Mouse (Mus musculus) neural tube, embryonic 12.5 days (tissue): ENCODE data around the gene Kif6. TPM values are rescaled to one million over a fixed set of nuclear protein-coding genes. Genes with fewer than 3 reads are reported as not detected.
A peak's percentile ranks its signal among the peaks of the same experiment; 100 is the strongest.

ENCODE experiments used
- ATAC-seq: fragments of 200-750 bp; cut with Nextera tagmentation; 2 replicates; pipeline ENCODE4 v1.8.0; 2017; ENCODE audit warnings: low read depth, mild to moderate bottlenecking, moderate TSS enrichment, moderate library complexity; ENCODE audit not compliant: low FRiP score
- H3K27ac ChIP-seq: fragments of 300-500 bp; sonication (generic); 2 replicates; pipeline ENCODE4 v1.5.1; 2016
- H3K27me3 ChIP-seq: fragments of 300-500 bp; sonication (generic); replicated peaks from 2 replicates; pipeline ENCODE4 v1.6.1; 2016; ENCODE audit warnings: mild to moderate bottlenecking
- H3K36me3 ChIP-seq: fragments of 300-500 bp; sonication (generic); 2 replicates; pipeline ENCODE4 v1.6.1; 2016; ENCODE audit warnings: mild to moderate bottlenecking
- H3K4me1 ChIP-seq: fragments of 300-500 bp; sonication (generic); 2 replicates; pipeline ENCODE4 v1.6.1; 2016
- H3K4me2 ChIP-seq: fragments of 300-500 bp; sonication (generic); replicated peaks from 2 replicates; pipeline ENCODE4 v1.6.1; 2016; ENCODE audit warnings: mild to moderate bottlenecking
- H3K4me3 ChIP-seq: fragments of 300-500 bp; sonication (generic); 2 replicates; pipeline ENCODE4 v1.5.1; 2016
- H3K9ac ChIP-seq: fragments of 300-500 bp; sonication (generic); 2 replicates; pipeline ENCODE4 v1.6.1; 2016; ENCODE audit warnings: mild to moderate bottlenecking
- H3K9me3 ChIP-seq: fragments of 300-500 bp; sonication (generic); 2 replicates; pipeline ENCODE4 v1.6.1; 2016; ENCODE audit warnings: mild to moderate bottlenecking
- WGBS: fragments of 180-500 bp; shearing (Covaris S2); methylation state at CpG from one replicate; pipeline ENCODE4 v1.1.7; 2016; 5-methylcytosine and 5-hydroxymethylcytosine counted together
- polyA plus RNA-seq: library from polyadenylated mRNA; unstranded; fragments of >200 nt; fragmentation: Nextera tagmentation; extraction: Ambion mirVana; gene quantifications from 2 replicates; pipeline ENCODE4 v1.2.1, GENCODE M21; 2016

Gene Kif6
- polyA plus RNA-seq, 1 experiment from 2014 or later = 3.5 TPM

DNA sequence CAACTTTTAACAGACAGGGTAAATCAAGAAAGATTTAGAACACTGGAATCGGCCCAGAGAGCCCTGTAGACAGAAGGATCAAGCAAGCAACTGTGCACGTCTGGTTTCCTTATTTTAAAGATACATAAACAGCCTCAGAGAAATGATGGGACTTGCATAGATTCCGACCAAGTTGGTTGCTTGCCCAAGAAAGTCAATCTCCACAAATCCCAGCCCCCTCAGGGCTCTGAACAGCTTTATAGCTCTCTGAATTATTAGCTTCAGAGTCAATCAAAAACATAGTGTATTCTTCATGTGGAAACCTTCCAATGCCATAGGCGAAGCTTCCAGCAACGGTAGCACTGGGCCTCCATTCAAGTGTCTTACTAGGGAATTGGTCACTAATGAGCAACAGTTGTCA is 127.0 kb downstream of the Kif6 start:
- Histone ChIP-seq H3K36me3 (no peaks in the 10 kb centered on the region), H3K9me3 (no peaks in the 10 kb centered on the region), H3K4me2 (no peak overlapping the region), H3K9ac (no peak overlapping the region), H3K27me3 (no peaks in the 10 kb centered on the region), H3K4me3 (no peak overlapping the region), H3K27ac (no peak overlapping the region), H3K4me1 (no peaks in the 10 kb centered on the region)
- ATAC-seq = no peak
- 79% methylated on average over 5 of the region's 5 CpGs for WGBS

DNA sequence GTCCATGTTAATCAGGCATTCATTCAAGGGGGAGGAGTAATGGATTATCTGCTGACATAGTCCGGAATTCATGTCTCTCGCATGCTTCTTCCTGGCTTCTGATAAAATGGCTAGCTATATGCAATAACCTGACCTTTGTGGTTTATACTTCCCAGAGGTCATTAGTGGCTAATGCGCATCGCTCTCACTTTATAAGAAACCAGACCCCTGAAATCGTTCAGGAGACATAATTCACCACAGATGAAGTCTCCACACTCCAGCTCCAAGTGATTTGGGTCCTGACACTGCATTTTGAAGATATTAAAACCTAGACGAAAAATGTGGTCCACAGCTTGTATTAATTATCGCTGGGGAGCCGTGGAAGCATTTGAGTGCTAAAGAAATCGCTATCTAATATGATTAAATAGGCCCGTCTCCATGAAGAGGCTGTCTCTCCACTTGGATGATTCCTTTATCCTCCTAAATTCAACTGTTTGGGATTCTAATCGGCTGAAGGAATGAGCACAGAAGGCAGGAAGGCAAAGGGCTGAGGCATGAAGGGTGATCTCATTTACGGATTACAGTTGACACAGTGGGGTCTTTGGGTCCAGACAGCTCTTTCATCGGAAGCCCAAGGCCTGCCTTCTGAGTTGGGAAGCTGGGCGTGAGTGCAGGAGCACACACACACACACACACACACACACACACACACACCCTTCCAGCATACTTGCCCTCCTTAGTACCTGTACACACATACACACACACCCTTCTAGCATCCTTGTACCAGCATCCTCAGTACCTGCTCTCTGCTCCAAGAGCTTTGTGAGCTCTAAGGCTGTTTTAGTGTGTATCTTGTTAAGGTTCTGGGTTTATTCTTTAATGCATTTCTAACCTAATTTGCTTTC is 128.9 kb downstream of the Kif6 start:
- Histone ChIP-seq H3K4me1 (no peaks in the 10 kb centered on the region), H3K9me3 (no peaks in the 10 kb centered on the region), H3K27me3 (no peaks in the 10 kb centered on the region), H3K36me3 (no peaks in the 10 kb centered on the region), H3K4me3 (no peak overlapping the region), H3K4me2 (no peak overlapping the region), H3K9ac (no peak overlapping the region), H3K27ac (no peak overlapping the region)
- ATAC-seq = no peak
- WGBS = 70% methylated on average over 14 of the region's 14 CpGs

DNA sequence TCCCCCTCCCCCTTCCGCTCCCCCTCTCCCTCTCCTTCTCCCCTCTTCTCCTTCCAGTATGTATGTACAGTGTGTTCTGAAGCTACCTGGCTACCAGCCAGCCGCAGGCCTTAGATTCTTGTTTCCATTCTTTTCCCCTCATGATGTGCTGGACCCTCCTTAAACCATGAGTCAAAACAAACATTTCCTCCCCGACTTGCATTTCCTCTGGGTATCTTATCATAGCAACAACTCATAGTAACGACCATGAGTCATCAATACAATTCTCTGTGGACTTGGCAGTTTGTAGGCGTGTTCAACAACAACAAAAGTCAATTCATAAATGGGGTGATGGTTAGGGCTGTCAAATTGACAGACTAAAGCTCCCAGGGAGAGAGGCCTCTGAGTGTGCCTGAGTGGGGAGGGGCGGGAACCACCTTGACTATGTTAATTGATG is 136.0 kb downstream of the Kif6 start:
- H3K27me3 ChIP-seq = no peaks in the 10 kb centered on the region
- WGBS = 77% methylated on average over 6 of the region's 6 CpGs
- H3K4me2 ChIP-seq = no peak overlapping the region
- no peaks in the 10 kb centered on the region for H3K36me3 ChIP-seq
- no peak overlapping the region for H3K4me3 ChIP-seq
- H3K9ac ChIP-seq = no peak overlapping the region
- H3K9me3 ChIP-seq = no peaks in the 10 kb centered on the region
- no peaks in the 10 kb centered on the region for H3K4me1 ChIP-seq
- H3K27ac ChIP-seq = no peak overlapping the region
- ATAC-seq = no peak

DNA sequence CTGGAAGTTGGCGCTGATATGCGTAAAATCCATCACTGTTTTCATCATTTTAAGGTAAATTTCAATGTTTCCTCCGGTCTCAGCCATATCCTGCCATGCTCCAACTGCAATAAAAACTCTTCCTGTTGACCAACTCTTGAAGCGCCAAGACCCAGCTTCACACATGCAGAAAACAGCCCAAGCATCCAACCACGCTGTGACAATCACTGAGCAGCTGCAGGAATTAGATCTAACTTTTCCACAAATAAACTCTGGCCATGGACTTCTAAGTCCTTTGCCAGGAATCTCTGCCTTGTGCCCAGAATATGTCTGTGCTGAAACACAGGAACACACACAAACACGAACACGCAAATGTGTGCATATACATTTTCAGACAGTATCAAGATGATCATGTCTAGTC is 138.9 kb downstream of the Kif6 start:
- Histone ChIP-seq H3K4me1 (no peaks in the 10 kb centered on the region), H3K27ac (no peak overlapping the region), H3K9me3 (no peaks in the 10 kb centered on the region), H3K9ac (no peak overlapping the region), H3K4me3 (no peak overlapping the region), H3K36me3 (no peaks in the 10 kb centered on the region), H3K4me2 (no peak overlapping the region), H3K27me3 (no peaks in the 10 kb centered on the region)
- ATAC-seq = no peak
- 95% methylated on average over 7 of the region's 7 CpGs for WGBS

DNA sequence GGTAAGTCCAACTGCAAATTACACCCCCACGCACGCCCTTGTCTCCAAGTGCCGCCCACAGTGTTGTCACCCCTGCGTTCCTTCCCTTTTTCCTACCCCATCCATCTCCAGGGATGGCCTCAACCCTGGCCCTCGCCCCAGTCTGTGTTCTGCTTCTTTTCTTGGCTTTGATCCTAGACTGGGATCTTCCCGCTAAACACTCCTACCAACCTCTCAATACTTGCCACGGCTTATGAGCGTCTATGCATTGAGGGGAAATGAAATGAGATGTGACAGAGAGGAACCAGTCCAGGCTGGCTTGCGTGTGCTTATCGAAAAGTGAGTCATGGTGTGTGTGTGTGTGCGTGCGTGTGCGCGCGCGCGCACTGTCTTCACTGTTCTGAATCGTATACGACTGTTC is 141.9 kb downstream of the Kif6 start:
- Histone ChIP-seq H3K27me3 (no peaks in the 10 kb centered on the region), H3K4me1 (no peaks in the 10 kb centered on the region), H3K27ac (no peak overlapping the region), H3K4me2 (no peak overlapping the region), H3K9me3 (no peaks in the 10 kb centered on the region), H3K36me3 (no peaks in the 10 kb centered on the region), H3K4me3 (no peak overlapping the region), H3K9ac (no peak overlapping the region)
- no peak for ATAC-seq
- WGBS = 91% methylated on average over 19 of the region's 19 CpGs

DNA sequence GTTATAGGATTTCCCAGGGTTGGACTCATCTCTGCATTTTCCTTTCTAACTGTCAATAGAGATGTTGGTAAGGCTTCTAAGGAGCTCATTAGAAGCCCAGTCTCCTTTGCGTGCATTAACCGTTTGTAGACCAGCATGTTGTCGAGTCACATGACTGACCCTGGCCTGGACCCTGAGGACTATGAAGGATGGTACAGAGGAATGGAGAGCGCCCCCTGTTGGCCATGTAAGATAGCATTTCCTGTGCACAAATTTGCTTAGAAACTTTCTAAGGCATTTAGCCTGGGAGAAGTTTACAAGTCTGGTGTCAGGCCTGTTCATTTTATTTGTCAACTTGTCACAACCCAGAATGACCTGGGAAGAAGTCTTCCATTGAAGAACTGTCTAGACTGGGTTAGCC is 144.1 kb downstream of the Kif6 start:
- H3K4me3 ChIP-seq = no peak overlapping the region
- 81% methylated on average over 4 of the region's 4 CpGs for WGBS
- no peak overlapping the region for H3K27ac ChIP-seq
- ATAC-seq = no peak
- peaks cover 9% of the 10 kb centered on the region; the same call in 1 of the 2 replicates for H3K9me3 ChIP-seq
- H3K36me3 ChIP-seq = no peaks in the 10 kb centered on the region
- no peak overlapping the region for H3K4me2 ChIP-seq
- H3K9ac ChIP-seq = no peak overlapping the region
- no peaks in the 10 kb centered on the region for H3K27me3 ChIP-seq
- H3K4me1 ChIP-seq = no peaks in the 10 kb centered on the region

DNA sequence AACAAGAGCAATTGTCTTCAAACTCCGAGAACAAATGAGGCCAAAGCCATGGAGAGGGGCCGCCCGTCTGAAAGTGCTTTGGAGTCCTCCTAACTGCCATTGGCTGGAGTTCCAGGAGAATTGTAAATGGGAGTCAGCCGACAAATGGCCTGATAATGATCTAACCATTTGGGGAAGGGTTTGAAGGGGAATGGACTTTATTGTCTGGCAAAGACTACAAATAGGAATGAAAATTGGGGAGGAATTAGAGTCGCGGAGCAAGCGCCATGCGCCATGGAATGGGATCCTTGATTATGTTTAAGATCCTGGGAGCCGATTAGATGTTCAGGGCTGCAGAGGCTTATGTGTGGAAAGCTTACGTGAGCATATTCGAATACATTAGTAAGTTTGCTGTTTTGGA is 146.3 kb downstream of the Kif6 start:
- ATAC-seq = no peak
- Histone ChIP-seq H3K9me3 (peaks cover 9% of the 10 kb centered on the region; the same call in 1 of the 2 replicates), H3K27ac (no peak overlapping the region), H3K4me3 (no peak overlapping the region), H3K4me1 (no peaks in the 10 kb centered on the region), H3K4me2 (no peak overlapping the region), H3K27me3 (no peaks in the 10 kb centered on the region; the same call in 1 of the 2 replicates), H3K9ac (no peak overlapping the region), H3K36me3 (no peaks in the 10 kb centered on the region)
- WGBS = 72% methylated on average over 11 of the region's 11 CpGs

DNA sequence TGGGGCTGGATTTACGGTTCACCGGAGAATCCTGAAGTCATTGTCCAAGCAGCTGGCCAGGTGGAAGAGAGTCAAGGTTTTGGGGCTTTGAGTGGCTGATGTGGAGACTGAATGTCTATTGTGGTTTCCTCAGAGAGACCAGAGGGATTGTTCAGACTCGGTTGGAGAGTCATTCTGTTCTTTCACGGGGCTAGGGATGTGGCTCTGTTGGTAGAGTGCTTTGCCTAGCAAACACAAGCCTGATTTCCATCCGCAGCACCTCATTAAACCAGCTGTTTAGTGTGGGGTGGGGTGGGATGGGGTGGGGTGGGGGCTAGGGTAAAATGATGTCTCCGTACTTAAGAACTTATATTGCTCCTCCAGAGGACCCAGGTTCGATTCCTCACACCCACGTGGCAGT is 146.9 kb downstream of the Kif6 start:
- no peak overlapping the region for H3K27ac ChIP-seq
- no peak for ATAC-seq
- H3K36me3 ChIP-seq = no peaks in the 10 kb centered on the region
- H3K27me3 ChIP-seq = no peaks in the 10 kb centered on the region; the same call in 1 of the 2 replicates
- H3K4me1 ChIP-seq = no peaks in the 10 kb centered on the region
- H3K4me2 ChIP-seq = no peak overlapping the region
- H3K9me3 ChIP-seq = peaks cover 9% of the 10 kb centered on the region; the same call in 1 of the 2 replicates
- no peak overlapping the region for H3K4me3 ChIP-seq
- H3K9ac ChIP-seq = no peak overlapping the region
- 81% methylated on average over 8 of the region's 8 CpGs for WGBS

DNA sequence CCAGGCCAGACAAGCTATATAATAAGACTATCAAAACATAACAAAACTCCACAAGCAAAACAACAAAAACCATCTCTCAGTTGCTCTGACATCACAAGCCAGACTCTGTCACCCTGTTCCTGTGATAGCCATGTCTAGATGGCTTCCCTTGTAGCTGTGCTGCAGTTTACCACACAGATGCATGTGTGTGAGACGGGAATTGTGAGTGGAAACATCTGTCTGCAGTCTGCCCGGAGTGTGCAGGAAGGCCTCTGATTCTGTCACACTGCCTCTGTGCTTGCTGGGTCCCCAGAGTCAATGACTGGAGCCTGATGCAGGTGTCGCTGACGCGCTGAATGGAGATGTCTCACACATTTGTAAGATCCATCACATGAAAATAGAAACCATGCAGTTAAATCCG is 150.0 kb downstream of the Kif6 start:
- H3K4me1 ChIP-seq = no peaks in the 10 kb centered on the region
- no peak for ATAC-seq
- no peak overlapping the region for H3K27ac ChIP-seq
- no peak overlapping the region for H3K9ac ChIP-seq
- H3K4me3 ChIP-seq = no peak overlapping the region
- H3K9me3 ChIP-seq = peaks cover 9% of the 10 kb centered on the region; the same call in 1 of the 2 replicates
- H3K4me2 ChIP-seq = no peak overlapping the region
- H3K27me3 ChIP-seq = peaks cover 6% of the 10 kb centered on the region
- 78% methylated on average over 6 of the region's 6 CpGs for WGBS
- no peaks in the 10 kb centered on the region for H3K36me3 ChIP-seq

DNA sequence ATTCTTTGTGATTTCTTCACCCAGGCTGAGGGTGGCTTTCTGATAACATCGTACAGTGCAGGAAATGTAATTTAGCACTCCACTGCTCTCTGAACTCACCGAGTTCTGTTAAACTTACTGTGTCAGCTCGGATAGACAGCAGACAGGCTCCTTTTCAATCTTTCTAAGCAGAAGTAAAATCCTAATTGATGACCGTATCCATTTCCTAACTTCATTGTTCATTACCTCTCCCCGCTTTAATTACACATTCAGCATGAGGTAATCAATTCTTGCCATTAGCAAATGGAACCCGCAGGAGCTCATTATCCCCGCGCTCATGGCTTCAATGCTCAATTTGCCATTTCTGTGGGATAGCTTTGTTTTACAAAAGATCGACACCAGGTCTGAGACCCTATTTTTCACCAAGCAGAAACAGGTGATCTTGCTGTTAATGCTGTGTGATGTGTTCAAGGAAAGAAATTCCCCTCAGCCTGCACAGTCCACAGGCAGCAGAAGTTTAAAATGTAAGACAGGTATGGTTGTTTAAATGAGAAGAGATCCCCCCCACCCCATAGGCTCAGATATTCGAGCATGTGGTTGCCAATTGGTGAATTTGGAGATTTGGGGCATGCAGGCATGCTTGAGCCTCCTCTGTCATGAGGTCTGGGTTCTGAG is 152.9 kb downstream of the Kif6 start:
- Histone ChIP-seq H3K9me3 (peaks cover 7% of the 10 kb centered on the region; the same call in 1 of the 2 replicates), H3K4me1 (no peaks in the 10 kb centered on the region), H3K9ac (no peak overlapping the region), H3K27me3 (peaks cover 14% of the 10 kb centered on the region), H3K27ac (no peak overlapping the region), H3K4me2 (no peak overlapping the region), H3K36me3 (no peaks in the 10 kb centered on the region), H3K4me3 (no peak overlapping the region)
- WGBS = 23% methylated on average over 10 of the region's 10 CpGs
- peak; percentile 26; the same call in 1 of the 2 replicates for ATAC-seq

DNA sequence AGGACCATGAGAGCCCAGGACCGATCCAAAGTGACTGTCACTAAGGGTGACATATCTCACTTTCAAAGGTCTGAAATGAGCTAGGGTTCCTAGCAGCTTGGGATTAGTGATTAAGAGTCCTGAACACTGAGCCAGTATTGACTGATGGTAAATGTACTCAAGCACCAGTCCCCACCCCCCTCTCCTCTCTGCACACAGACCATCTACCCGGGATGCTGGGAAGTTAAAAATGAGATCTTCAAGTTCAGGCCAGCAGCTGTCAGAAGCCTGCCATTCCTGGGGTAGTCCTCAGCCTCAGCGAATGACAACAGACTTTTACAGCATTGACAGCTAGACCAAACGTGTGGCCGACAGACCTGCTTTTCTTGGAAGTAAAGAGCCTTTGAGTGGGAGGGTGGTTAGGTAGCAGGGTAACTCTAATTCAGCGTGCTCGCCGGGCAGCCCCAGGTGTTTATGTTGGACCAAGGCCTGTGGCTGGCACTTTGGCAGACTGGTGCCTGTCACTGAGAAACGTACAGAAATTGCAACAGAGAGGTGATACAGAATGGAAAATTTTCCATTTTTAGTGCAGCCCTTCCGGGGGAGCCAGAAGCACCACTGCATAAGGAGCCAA is 156.9 kb downstream of the Kif6 start:
- no peak overlapping the region for H3K4me3 ChIP-seq
- H3K9ac ChIP-seq = no peak overlapping the region
- no peaks in the 10 kb centered on the region for H3K4me1 ChIP-seq
- H3K36me3 ChIP-seq = no peaks in the 10 kb centered on the region
- 74% methylated on average over 10 of the region's 10 CpGs for WGBS
- H3K4me2 ChIP-seq = no peak overlapping the region
- no peak overlapping the region for H3K27ac ChIP-seq
- no peak for ATAC-seq
- H3K9me3 ChIP-seq = no peaks in the 10 kb centered on the region
- H3K27me3 ChIP-seq = peaks cover 14% of the 10 kb centered on the region

DNA sequence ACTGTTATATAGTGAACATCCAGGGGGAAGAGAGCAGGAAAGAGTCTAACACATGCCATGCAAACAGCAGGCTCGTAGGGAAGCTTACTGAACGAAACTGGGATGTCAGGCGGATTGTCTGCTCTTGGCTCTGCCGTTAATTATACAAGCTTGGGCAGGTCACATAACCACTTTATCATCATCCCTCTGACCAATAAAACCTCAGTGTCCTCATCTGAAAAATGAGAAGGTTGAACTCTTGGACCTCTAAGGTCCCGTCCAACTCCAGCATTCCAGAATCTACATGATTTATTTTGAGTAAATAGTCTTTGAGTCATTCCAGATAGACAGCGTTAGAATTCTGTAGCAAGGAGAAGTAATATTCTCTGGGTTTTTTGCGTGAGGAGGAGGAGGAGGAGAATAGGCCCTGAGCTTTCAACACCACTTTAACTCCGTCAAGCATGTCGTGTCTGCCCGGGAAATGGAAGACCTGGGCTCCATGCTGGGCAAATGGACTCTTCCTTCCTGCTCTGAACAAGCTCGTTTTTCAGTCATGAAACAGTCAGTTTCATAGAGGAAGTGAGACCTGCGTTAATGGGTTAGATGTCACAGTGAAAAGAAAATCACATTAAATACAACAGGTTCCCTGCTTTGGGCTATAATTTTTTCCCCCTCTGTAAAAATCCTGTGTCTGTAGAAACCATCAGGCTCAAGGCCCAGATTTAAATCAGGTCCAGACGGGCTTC is 162.3 kb downstream of the Kif6 start:
- no peak overlapping the region for H3K9ac ChIP-seq
- H3K4me3 ChIP-seq = no peak overlapping the region
- H3K9me3 ChIP-seq = no peaks in the 10 kb centered on the region
- H3K36me3 ChIP-seq = no peaks in the 10 kb centered on the region
- no peaks in the 10 kb centered on the region for H3K27me3 ChIP-seq
- no peak overlapping the region for H3K27ac ChIP-seq
- no peaks in the 10 kb centered on the region for H3K4me1 ChIP-seq
- no peak overlapping the region for H3K4me2 ChIP-seq
- ATAC-seq = no peak
- 71% methylated on average over 13 of the region's 13 CpGs for WGBS
